Mouse (Mus musculus) liver, adult 2 months (tissue): ENCODE data around the gene Ccnyl1.

Experiments
- CTCF ChIP-seq: fragments of 200-500 bp; IDR thresholded peaks from 2 replicates; pipeline ENCODE4 v1.5.1; 2011; ENCODE audit warnings: low read depth, low read length, control low read depth
- POLR2A ChIP-seq: fragments of 200-500 bp; IDR thresholded peaks from 2 replicates; pipeline ENCODE4 v1.6.1; 2011; ENCODE audit warnings: low read length, control low read depth; ENCODE audit not compliant: insufficient read depth; ENCODE audit errors: extremely low read depth

DNA sequence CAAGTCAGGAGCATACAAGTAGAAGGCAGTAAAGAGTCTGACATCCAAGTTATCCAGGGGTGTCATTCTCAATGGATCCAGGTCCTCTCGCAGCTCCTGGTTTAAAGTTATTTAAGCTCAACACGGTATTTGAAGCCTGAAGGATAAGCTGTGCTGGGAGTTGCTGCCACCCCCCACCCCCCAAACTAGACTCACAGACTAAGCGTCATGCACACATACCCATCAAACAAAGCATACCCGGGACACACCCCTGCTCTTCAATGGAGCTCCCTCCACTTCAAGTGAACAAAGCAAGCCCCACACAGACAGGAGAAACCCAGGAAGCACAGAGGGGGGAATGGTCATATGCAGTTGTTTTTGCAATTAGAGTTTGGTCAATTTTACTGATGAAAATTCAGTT is 39.8 kb downstream of the Ccnyl1 start:
- TF ChIP-seq POLR2A (no peak), CTCF (no peak)
